ENCODE assay signal across 8 mouse cellular contexts in the genomic region with DNA sequence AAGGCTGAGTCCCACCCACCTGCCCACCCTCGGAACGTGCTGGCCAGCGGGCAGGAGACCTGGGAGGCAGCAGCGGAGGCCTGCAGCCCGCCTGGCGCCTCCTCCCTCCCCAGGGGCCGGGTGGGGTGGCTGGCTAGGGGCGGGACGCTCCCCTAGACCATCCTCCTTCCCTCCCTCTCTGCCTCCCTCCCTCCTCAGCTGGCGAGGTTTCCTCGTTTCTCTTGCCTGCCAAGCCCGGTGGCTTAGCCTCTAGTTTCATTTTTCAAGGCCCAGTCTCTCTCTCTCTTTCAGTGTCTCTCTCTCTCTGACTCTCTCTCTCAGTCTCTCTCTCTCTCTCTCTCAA. TPM values are rescaled to one million over a fixed set of nuclear protein-coding genes. Genes with fewer than 3 reads are reported as not detected.
DNase-seq lines count a peak whose midpoint lies in the region; ATAC-seq and TF ChIP-seq lines count a peak whose summit lies in the region.

No protein-coding gene starts in this region.

- 2% methylated on average over 11 of the region's 12 CpGs for WGBS in heart, embryonic 12.5 days
- WGBS in kidney, embryonic 16.5 days = 0% methylated on average over 12 of the region's 12 CpGs
- WGBS in liver, embryonic 15.5 days (ENCODE audit: insufficient replicate concordance) = 0% methylated on average over 12 of the region's 12 CpGs
- WGBS in neural tube, embryonic 11.5 days = 0% methylated on average over 9 of the region's 12 CpGs
- 0% methylated on average over 4 of the region's 12 CpGs for WGBS in stomach, postnatal 0 days

- H3K4me1 ChIP-seq in heart, embryonic 12.5 days (replicated peaks) = peaks cover 14% of the 10 kb centered on the region
- H3K4me1 ChIP-seq in kidney, embryonic 16.5 days (ENCODE audit: insufficient read depth, low read length) = peaks cover 30% of the 10 kb centered on the region
- peaks cover 93% of the 10 kb centered on the region for H3K4me1 ChIP-seq in liver, embryonic 15.5 days (replicated peaks)
- H3K4me1 ChIP-seq in neural tube, embryonic 11.5 days (ENCODE audit: control insufficient read depth, insufficient read depth, low read length) = 0 out of 2 replicates have a peak, but pooled peaks cover 4% of the 10 kb centered on the region
- no peaks in the 10 kb centered on the region for H3K4me1 ChIP-seq in stomach, postnatal 0 days (replicated peaks; ENCODE audit: control insufficient read depth, insufficient read depth)

- H3K9me3 ChIP-seq in heart, embryonic 12.5 days (replicated peaks) = no peaks in the 10 kb centered on the region
- H3K9me3 ChIP-seq in kidney, embryonic 16.5 days (ENCODE audit: low read length) = no peaks in the 10 kb centered on the region
- no peaks in the 10 kb centered on the region for H3K9me3 ChIP-seq in liver, embryonic 15.5 days (replicated peaks)
- H3K9me3 ChIP-seq in neural tube, embryonic 11.5 days (ENCODE audit: control insufficient read depth, low read length) = no peaks in the 10 kb centered on the region
- no peaks in the 10 kb centered on the region for H3K9me3 ChIP-seq in stomach, postnatal 0 days (ENCODE audit: control insufficient read depth, low read length)

- peak; percentile 92 for ATAC-seq in erythroblast, adult 5-6 weeks (replicated peaks; ENCODE audit: low FRiP score, poor library complexity, severe bottlenecking)
- peak; percentile 97 for ATAC-seq in heart, embryonic 12.5 days (ENCODE audit: insufficient number of reproducible peaks, low FRiP score)
- ATAC-seq in kidney, embryonic 16.5 days (ENCODE audit: low FRiP score, low TSS enrichment) = peak; percentile 97
- peak; percentile 97 for ATAC-seq in liver, embryonic 15.5 days (ENCODE audit: insufficient read depth)
- peak; percentile 42; the same call in 1 of the 2 replicates for ATAC-seq in neural tube, embryonic 11.5 days (ENCODE audit: insufficient read depth, low FRiP score, low TSS enrichment)
- peak; percentile 97 for ATAC-seq in stomach, postnatal 0 days (ENCODE audit: low FRiP score, low TSS enrichment)

- TF ChIP-seq CTCF in brain, embryonic 14.5 days (IDR thresholded peaks at IDR 0.05; ENCODE audit: borderline replicate concordance, extremely low read depth, insufficient read depth, insufficient read length) = no peak
- TF ChIP-seq CTCF in stomach, postnatal 0 days (IDR thresholded peaks at IDR 0.05; ENCODE audit: low read depth) = no peak; the same call in 1 of the 2 replicates

- DNase-seq in CD8-positive naive resting alpha-beta T cell, adult 2 months (ENCODE audit: low read depth in 2 of 2, low spot score in 2 of 2) = peak; percentile 52 to 60
- DNase-seq in brain, embryonic 14.5 days (ENCODE audit: low read depth) = peak; percentile 85
- DNase-seq in neural tube, embryonic 11.5 days (ENCODE audit: low spot score) = peak; percentile 77
- DNase-seq in stomach, postnatal 0 days (ENCODE audit: low spot score) = peak; percentile 99

- H3K27me3 ChIP-seq in heart, embryonic 12.5 days (replicated peaks) = no peaks in the 10 kb centered on the region
- H3K27me3 ChIP-seq in kidney, embryonic 16.5 days (ENCODE audit: insufficient read depth, low read length) = no peaks in the 10 kb centered on the region
- H3K27me3 ChIP-seq in liver, embryonic 15.5 days = no peaks in the 10 kb centered on the region
- H3K27me3 ChIP-seq in neural tube, embryonic 11.5 days (ENCODE audit: control insufficient read depth, insufficient read depth, low read length) = no peaks in the 10 kb centered on the region
- no peaks in the 10 kb centered on the region for H3K27me3 ChIP-seq in stomach, postnatal 0 days (ENCODE audit: control insufficient read depth, insufficient read depth, low read length)

- H3K27ac ChIP-seq in heart, embryonic 12.5 days (ENCODE audit: poor library complexity, severe bottlenecking) = peak overlapping the region; percentile 86
- H3K27ac ChIP-seq in kidney, embryonic 16.5 days (ENCODE audit: low read length) = peak overlapping the region; percentile 93
- peak overlapping the region; percentile 92 for H3K27ac ChIP-seq in liver, embryonic 15.5 days (replicated peaks)
- peak overlapping the region; percentile 11; the same call in 1 of the 2 replicates for H3K27ac ChIP-seq in neural tube, embryonic 11.5 days (ENCODE audit: low read depth, low read length)
- peak overlapping the region; percentile 79 for H3K27ac ChIP-seq in stomach, postnatal 0 days (replicated peaks)

- H3K36me3 ChIP-seq in heart, embryonic 12.5 days = peaks cover 13% of the 10 kb centered on the region
- peaks cover 9% of the 10 kb centered on the region for H3K36me3 ChIP-seq in kidney, embryonic 16.5 days (ENCODE audit: insufficient read depth, low read length)
- H3K36me3 ChIP-seq in liver, embryonic 15.5 days (replicated peaks) = peaks cover 23% of the 10 kb centered on the region
- H3K36me3 ChIP-seq in neural tube, embryonic 11.5 days (ENCODE audit: control insufficient read depth, insufficient read depth, low read length) = no peaks in the 10 kb centered on the region
- H3K36me3 ChIP-seq in stomach, postnatal 0 days (ENCODE audit: control insufficient read depth, insufficient read depth, low read length) = no peaks in the 10 kb centered on the region

- TF ChIP-seq EP300 in stomach, postnatal 0 days (optimal IDR thresholded peaks at IDR 0.05) = no peak

- peak overlapping the region; percentile 43 for H3K4me3 ChIP-seq in heart, embryonic 12.5 days
- peak overlapping the region; percentile 34 for H3K4me3 ChIP-seq in kidney, embryonic 16.5 days (ENCODE audit: low read length)
- peak overlapping the region; percentile 54 for H3K4me3 ChIP-seq in liver, embryonic 15.5 days (replicated peaks)
- H3K4me3 ChIP-seq in neural tube, embryonic 11.5 days (ENCODE audit: low read depth, low read length) = peak overlapping the region; percentile 17
- peak overlapping the region; percentile 33 for H3K4me3 ChIP-seq in stomach, postnatal 0 days (ENCODE audit: low read depth, low read length)

- H3K9ac ChIP-seq in heart, embryonic 12.5 days = peak overlapping the region; percentile 70
- peak overlapping the region; percentile 65 for H3K9ac ChIP-seq in kidney, embryonic 16.5 days (replicated peaks; ENCODE audit: low read length)
- H3K9ac ChIP-seq in liver, embryonic 15.5 days = peak overlapping the region; percentile 68
- H3K9ac ChIP-seq in neural tube, embryonic 11.5 days (ENCODE audit: low read length) = peak overlapping the region; percentile 53
- H3K9ac ChIP-seq in stomach, postnatal 0 days (ENCODE audit: low read length) = peak overlapping the region; percentile 2

- no peak for TF ChIP-seq POLR2A in brain, embryonic 14.5 days (IDR thresholded peaks at IDR 0.05; ENCODE audit: borderline replicate concordance, extremely low read depth, insufficient read depth, insufficient read length, poor library complexity, severe bottlenecking)

- peak overlapping the region; percentile 70 for H3K4me2 ChIP-seq in heart, embryonic 12.5 days
- peak overlapping the region; percentile 56 for H3K4me2 ChIP-seq in kidney, embryonic 16.5 days (replicated peaks; ENCODE audit: low read depth, low read length)
- H3K4me2 ChIP-seq in liver, embryonic 15.5 days = peak overlapping the region; percentile 76
- H3K4me2 ChIP-seq in neural tube, embryonic 11.5 days (ENCODE audit: low read depth) = peak overlapping the region; percentile 43
- peak overlapping the region; percentile 57 for H3K4me2 ChIP-seq in stomach, postnatal 0 days (replicated peaks; ENCODE audit: low read depth)

RNA-seq across cellular contexts. Expression of gene Sertad1, which starts 5.1 kb away (rescaled TPM):
- polyA plus RNA-seq in brain, embryonic 14.5 days (2012; rRNA removed) = 4.7 and 5.7 TPM in 2 replicates
- 26.5 and 34.1 TPM in 2 replicates for total RNA-seq in erythroblast, adult 5-6 weeks (2015; ENCODE audit: low replicate concordance)
- total RNA-seq in erythroblast, adult 5-6 weeks (2017; ENCODE audit: low replicate concordance) = 26.2 and 30.5 TPM in 2 replicates
- 35.3 and 35.9 TPM in 2 replicates for polyA plus RNA-seq in heart, embryonic 12.5 days (2016; fragmentation: Nextera tagmentation; extraction: Ambion mirVana)
- polyA plus RNA-seq in kidney, embryonic 16.5 days (2015; fragmentation: Nextera tagmentation; extraction: Ambion mirVana) = 42.3 and 45.8 TPM in 2 replicates
- polyA plus RNA-seq in liver, embryonic 15.5 days (2015; fragmentation: Nextera tagmentation; extraction: Ambion mirVana) = 28.2 and 29.6 TPM in 2 replicates
- 17.0 and 18.4 TPM in 2 replicates for polyA plus RNA-seq in neural tube, embryonic 11.5 days (2014; fragmentation: Nextera tagmentation; extraction: Ambion mirVana)
- 50.0 and 53.0 TPM in 2 replicates for polyA plus RNA-seq in stomach, postnatal 0 days (2015; fragmentation: Nextera tagmentation; extraction: Ambion mirVana)

RNA-seq across cellular contexts. Expression of gene Sertad3, which starts 8.0 kb away (rescaled TPM):
- polyA plus RNA-seq in brain, embryonic 14.5 days (2012; rRNA removed) = 7.8 and 12.6 TPM in 2 replicates
- 31.8 and 57.3 TPM in 2 replicates for total RNA-seq in erythroblast, adult 5-6 weeks (2015; ENCODE audit: low replicate concordance)
- 56.2 and 61.8 TPM in 2 replicates for total RNA-seq in erythroblast, adult 5-6 weeks (2017; ENCODE audit: low replicate concordance)
- 22.8 and 23.3 TPM in 2 replicates for polyA plus RNA-seq in heart, embryonic 12.5 days (2016; fragmentation: Nextera tagmentation; extraction: Ambion mirVana)
- 27.5 and 32.5 TPM in 2 replicates for polyA plus RNA-seq in kidney, embryonic 16.5 days (2015; fragmentation: Nextera tagmentation; extraction: Ambion mirVana)
- 35.6 and 38.9 TPM in 2 replicates for polyA plus RNA-seq in liver, embryonic 15.5 days (2015; fragmentation: Nextera tagmentation; extraction: Ambion mirVana)
- polyA plus RNA-seq in neural tube, embryonic 11.5 days (2014; fragmentation: Nextera tagmentation; extraction: Ambion mirVana) = 22.8 and 24.0 TPM in 2 replicates
- polyA plus RNA-seq in stomach, postnatal 0 days (2015; fragmentation: Nextera tagmentation; extraction: Ambion mirVana) = 23.9 and 25.2 TPM in 2 replicates

RNA-seq across cellular contexts. Expression of gene Prx, which starts 17.5 kb away (rescaled TPM):
- 1.8 and 2.4 TPM in 2 replicates for polyA plus RNA-seq in brain, embryonic 14.5 days (2012; rRNA removed)
- not detected in 2 replicates for total RNA-seq in erythroblast, adult 5-6 weeks (2015; ENCODE audit: low replicate concordance)
- 0.28 and 0.43 TPM in 2 replicates for total RNA-seq in erythroblast, adult 5-6 weeks (2017; ENCODE audit: low replicate concordance)
- polyA plus RNA-seq in heart, embryonic 12.5 days (2016; fragmentation: Nextera tagmentation; extraction: Ambion mirVana) = 3.3 and 3.5 TPM in 2 replicates
- 4.9 and 5.1 TPM in 2 replicates for polyA plus RNA-seq in kidney, embryonic 16.5 days (2015; fragmentation: Nextera tagmentation; extraction: Ambion mirVana)
- 0.67 and 0.75 TPM in 2 replicates for polyA plus RNA-seq in liver, embryonic 15.5 days (2015; fragmentation: Nextera tagmentation; extraction: Ambion mirVana)
- 0.99 and 1.3 TPM in 2 replicates for polyA plus RNA-seq in neural tube, embryonic 11.5 days (2014; fragmentation: Nextera tagmentation; extraction: Ambion mirVana)
- polyA plus RNA-seq in stomach, postnatal 0 days (2015; fragmentation: Nextera tagmentation; extraction: Ambion mirVana) = 2.1 and 2.2 TPM in 2 replicates

RNA-seq across cellular contexts. Expression of gene Blvrb, which starts 33.8 kb away (rescaled TPM):
- polyA plus RNA-seq in brain, embryonic 14.5 days (2012; rRNA removed) = 13.9 and 19.1 TPM in 2 replicates
- 379 and 403 TPM in 2 replicates for total RNA-seq in erythroblast, adult 5-6 weeks (2015; ENCODE audit: low replicate concordance)
- total RNA-seq in erythroblast, adult 5-6 weeks (2017; ENCODE audit: low replicate concordance) = 431 and 604 TPM in 2 replicates
- polyA plus RNA-seq in heart, embryonic 12.5 days (2016; fragmentation: Nextera tagmentation; extraction: Ambion mirVana) = 68.4 and 82.4 TPM in 2 replicates
- 50.8 and 54.6 TPM in 2 replicates for polyA plus RNA-seq in kidney, embryonic 16.5 days (2015; fragmentation: Nextera tagmentation; extraction: Ambion mirVana)
- polyA plus RNA-seq in liver, embryonic 15.5 days (2015; fragmentation: Nextera tagmentation; extraction: Ambion mirVana) = 920 and 1,009 TPM in 2 replicates
- polyA plus RNA-seq in neural tube, embryonic 11.5 days (2014; fragmentation: Nextera tagmentation; extraction: Ambion mirVana) = 34.3 and 34.5 TPM in 2 replicates
- polyA plus RNA-seq in stomach, postnatal 0 days (2015; fragmentation: Nextera tagmentation; extraction: Ambion mirVana) = 97.3 and 103 TPM in 2 replicates

RNA-seq across cellular contexts. Expression of gene Sptbn4, which starts 34.1 kb away (rescaled TPM):
- 21.0 and 30.4 TPM in 2 replicates for polyA plus RNA-seq in brain, embryonic 14.5 days (2012; rRNA removed)
- 0.42 TPM in 1 of 2 replicates, not detected in the other for total RNA-seq in erythroblast, adult 5-6 weeks (2015; ENCODE audit: low replicate concordance)
- total RNA-seq in erythroblast, adult 5-6 weeks (2017; ENCODE audit: low replicate concordance) = 0.17 and 0.28 TPM in 2 replicates
- 0.26 TPM in 2 replicates for polyA plus RNA-seq in heart, embryonic 12.5 days (2016; fragmentation: Nextera tagmentation; extraction: Ambion mirVana)
- 0.31 and 0.40 TPM in 2 replicates for polyA plus RNA-seq in kidney, embryonic 16.5 days (2015; fragmentation: Nextera tagmentation; extraction: Ambion mirVana)
- 0.06 and 0.09 TPM in 2 replicates for polyA plus RNA-seq in liver, embryonic 15.5 days (2015; fragmentation: Nextera tagmentation; extraction: Ambion mirVana)
- 0.23 and 0.34 TPM in 2 replicates for polyA plus RNA-seq in neural tube, embryonic 11.5 days (2014; fragmentation: Nextera tagmentation; extraction: Ambion mirVana)
- polyA plus RNA-seq in stomach, postnatal 0 days (2015; fragmentation: Nextera tagmentation; extraction: Ambion mirVana) = 0.24 and 0.25 TPM in 2 replicates

Comparison
In these comparisons a context has a peak if more than half of its experiments do, and no peak if none do; other contexts are left out.
1. Peak in every context shown above with its lines: DNase-seq, ATAC-seq, H3K4me3 ChIP-seq and H3K27ac ChIP-seq.
2. ATAC-seq: peak in every context shown above with its lines; median percentile 97 in heart, embryonic 12.5 days; 97 in kidney, embryonic 16.5 days; 97 in liver, embryonic 15.5 days; 97 in stomach, postnatal 0 days; 92 in erythroblast, adult 5-6 weeks; 42 in neural tube, embryonic 11.5 days.
3. H3K27ac ChIP-seq: peak in every context shown above with its lines; median percentile 93 in kidney, embryonic 16.5 days; 92 in liver, embryonic 15.5 days; 86 in heart, embryonic 12.5 days; 79 in stomach, postnatal 0 days; 11 in neural tube, embryonic 11.5 days.
4. H3K9ac ChIP-seq: peak in every context shown above with its lines; median percentile 70 in heart, embryonic 12.5 days; 68 in liver, embryonic 15.5 days; 65 in kidney, embryonic 16.5 days; 53 in neural tube, embryonic 11.5 days; 2 in stomach, postnatal 0 days.